Mouse (Mus musculus) gonadal fat pad, adult 2 months (tissue): ENCODE measurements around the gene Mtpn. TPM values are rescaled to one million over a fixed set of nuclear protein-coding genes. Genes with fewer than 3 reads are reported as not detected.

Experiments
- DNase-seq: peaks from one replicate; pipeline ENCODE4 v3.0.0-alpha.2; 2012; ENCODE audit warnings: low read depth
- polyA plus RNA-seq: library from polyadenylated mRNA; depleted of rRNA; stranded (reverse); fragments of >200 nt; gene quantifications from 2 replicates; pipeline ENCODE4 v1.2.3, GENCODE M21; 2012; rRNA removed

Gene Mtpn
- polyA plus RNA-seq, result 28.0 and 36.8 TPM in 2 replicates

DNA sequence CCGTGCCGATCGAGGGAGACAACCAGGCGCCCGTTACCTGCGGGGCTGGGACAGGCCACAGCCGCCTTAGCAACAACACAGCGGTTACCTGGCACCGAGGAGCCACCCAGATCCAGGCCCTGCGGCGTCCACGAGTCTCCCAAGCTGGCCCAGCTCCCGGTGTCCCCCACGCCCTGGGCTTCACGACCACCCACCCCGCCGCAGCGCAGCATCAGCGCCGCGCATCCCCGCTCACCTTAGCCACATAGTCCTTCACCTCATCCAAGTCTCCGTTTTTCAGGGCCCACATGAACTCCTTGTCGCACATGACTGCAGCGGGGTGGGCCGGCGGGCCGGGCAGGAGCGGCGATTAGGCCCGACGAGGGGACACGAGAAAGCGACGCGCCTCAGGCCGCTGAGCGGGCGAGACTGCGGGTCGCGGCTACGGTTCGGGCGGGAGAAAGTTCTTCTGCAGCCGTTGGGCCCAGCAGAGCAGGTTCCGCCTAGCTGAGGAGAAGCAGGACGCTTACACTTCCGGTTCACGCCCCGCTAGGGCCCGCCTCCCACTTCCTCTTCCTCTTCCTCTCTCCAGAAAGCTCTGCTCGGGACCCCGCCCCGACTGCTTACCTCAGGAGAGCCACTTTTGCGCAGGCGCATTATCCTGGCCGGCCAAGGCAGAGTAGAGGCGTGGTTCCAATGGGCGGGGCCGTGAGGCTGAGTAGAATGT is at the start of gene Mtpn:
Gene Mtpn, minus strand, starts transcription at position 585 of the 706 bp plus-strand sequence.
- peak; percentile 76 for DNase-seq

DNA sequence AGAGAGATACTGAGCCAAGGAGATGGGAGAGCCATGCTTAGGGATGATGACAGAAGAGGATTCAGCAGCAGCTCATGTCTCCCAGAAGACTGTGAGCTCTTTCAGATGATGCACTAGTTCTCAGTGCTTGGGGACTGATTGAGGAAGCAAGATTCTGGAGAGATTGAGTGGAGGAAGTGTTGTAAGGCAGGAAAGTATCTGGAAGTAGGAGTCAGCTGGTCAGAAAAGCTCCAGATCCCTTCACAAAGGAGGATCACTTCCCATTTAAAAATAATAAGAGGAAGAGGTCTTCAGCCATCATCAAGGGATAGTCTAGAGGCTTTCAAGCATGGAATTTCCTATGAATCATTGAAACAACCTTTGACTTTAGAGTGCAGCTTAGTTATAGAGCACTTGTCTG is 29.0 kb upstream of the Mtpn start:
- no peak for DNase-seq

DNA sequence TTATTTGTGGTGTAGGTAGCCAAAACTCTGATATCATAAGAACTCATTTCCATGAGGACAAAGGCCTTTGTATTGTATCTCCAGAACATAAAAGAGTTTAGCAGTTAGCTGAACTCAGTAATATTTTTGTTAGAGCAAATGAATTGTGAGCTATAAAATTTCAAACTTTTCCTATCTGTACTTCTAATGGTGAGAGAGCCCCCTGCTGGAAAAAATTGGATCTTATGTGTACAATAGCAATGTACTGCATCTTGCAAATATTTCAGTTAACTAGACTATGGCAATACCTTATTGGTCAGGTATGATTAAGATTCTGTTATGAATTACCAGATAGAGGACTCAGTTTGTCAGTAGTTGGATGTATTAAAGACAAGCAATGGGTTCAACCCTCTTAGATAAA is 28.1 kb upstream of the Mtpn start:
- no peak for DNase-seq

DNA sequence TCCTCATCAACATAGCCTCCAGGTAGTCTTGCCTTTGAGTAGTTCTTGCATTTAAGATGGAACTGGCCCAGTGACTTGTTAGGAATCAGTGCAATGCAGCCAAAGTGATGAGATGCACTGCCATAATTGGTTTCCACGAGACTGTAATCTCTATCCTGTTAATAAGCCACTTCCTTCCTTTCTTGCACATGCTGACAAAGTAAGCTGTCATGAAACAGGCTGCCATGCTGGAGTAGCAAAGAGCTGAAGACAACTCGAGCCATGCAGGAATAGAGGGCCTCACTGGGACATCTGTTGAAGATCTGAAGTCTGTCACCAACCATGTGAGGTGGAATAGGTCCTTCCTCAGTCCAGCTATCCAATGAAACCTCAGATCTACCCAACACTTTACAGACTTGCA is 20.3 kb upstream of the Mtpn start:
- no peak for DNase-seq

DNA sequence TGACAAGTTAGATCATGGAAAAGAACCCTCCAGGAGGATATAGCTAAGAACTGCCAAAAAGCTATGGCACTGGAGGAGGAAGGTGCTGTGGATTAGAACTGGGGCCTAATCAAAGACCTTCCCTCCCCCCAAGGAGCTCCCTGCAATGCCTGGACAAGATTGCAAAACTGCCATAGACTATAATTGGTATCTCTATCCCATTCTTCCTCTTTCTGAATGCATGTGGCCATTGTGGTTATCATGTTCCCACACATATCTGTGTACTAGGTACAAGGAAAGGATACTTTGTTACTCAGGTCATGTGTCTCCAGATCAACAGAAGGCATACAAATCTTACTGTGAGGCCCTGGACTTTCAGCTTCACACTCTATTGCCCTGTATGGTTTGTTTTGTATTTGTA is 4.7 kb upstream of the Mtpn start:
- DNase-seq, result no peak

DNA sequence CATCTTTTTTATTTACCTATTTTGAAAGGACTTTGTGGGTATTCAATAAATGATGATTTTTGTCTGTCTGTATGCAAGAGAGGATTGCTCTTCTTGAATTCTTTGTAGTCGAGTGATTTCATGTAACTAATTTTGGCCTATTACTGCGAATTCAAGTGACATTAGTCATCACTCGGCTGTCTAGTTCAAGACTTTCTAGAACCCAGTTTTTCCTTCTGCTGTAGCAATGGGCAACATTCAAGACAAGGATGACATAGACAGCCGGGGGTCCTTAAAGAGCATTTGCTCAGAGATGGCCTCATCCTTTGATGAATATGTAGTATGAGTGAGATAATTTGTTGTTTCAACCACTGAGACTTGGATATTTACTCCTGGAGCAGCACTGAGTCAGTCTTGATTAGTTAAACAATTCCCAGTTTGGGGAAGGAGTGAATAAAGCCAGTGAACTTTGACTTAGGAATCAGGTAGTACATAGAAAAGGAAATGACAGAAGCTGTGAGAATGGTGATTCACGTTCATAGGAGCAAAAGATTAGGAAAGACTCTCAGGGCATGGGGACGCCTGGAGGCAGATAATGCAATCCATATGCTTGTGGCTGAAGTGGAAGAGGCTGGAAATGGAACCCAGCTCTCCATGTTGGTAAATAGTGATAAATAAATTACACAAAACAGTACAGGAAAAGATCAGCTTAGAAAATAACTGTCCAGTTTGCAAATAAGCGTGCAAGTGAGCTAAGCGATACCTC is 3.1 kb upstream of the Mtpn start:
- DNase-seq, result no peak

DNA sequence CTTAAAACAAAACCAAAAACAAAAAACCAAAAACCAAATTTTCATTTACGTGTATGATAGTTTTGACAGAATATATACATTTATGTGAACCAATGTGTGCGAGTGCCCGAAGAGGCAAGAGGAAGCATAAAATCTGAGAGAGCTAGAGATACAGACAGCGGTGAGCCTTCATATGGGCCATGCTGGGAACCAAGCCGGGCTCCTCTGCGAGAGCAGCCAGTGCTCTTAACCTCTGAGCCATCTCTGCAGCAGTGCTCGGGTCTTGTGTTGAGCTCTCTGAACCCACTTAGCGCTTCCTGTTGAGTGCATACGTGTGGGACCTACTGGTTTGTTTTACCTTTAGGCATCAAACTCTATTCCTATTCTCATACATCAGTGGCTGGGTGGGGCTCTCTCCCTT is 689 bp upstream of the Mtpn start:
- DNase-seq, result no peak

DNA sequence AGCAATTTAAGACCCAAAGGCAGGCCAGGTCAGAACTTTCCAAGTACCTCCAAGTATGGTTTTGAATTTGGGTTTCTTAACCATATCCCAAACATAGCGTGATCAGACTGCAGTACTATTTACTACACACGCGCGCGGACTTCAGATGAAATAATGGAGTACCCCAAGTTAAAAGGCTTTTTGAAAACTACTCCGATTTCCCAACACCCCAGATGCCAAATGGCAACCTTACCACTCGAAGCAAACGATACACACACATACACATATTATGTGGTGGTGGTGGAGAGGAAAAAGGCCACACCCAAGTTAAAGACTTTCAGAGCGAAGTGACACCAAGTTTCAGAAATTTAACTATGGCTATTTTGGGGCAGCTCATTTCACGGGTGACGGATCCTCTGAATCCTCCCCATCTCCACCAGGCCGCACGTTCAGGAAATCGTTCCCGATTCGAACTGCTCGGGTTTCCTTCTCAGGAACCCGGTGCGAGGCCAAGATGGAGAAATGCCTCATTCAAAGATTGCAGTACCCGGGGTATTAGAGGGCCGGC is 858 bp downstream of the Mtpn start:
- DNase-seq, result no peak

DNA sequence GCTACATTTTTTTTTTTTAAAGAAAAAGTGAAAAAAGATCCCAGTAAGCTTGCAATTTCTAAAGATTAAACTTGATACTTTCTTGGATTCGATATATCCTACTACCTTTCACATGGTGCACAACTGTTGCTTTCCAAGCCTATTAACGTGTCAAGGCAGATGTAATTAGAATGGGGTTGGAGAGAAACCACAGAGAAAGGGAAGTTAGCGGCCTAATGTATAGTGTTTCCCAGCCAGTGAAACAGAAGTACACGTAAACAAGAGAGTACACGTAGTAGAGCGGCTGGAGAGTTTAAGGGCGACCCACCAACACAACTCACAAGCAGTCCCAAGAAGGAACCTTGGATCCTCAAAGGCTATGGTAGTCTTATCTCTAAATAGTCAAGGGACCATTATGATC is 3.7 kb downstream of the Mtpn start:
- no peak for DNase-seq

DNA sequence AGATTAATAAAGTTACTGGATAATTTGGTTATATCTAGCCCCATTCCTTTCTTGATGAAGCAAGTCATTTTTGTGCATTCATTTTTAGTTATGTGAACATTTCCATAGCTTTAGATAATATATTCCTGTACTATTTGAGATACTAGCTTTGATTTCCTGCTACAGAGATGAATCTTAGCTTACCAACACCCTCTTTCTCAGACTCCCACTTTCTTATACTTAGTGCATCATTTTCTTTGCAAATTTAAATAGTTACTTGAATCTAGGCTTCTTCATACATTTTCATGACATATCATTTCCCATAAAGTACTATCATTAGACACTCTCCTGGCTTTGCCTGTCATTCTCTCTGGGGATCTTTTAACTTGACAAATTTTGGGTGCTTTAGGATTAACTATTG is 26.3 kb downstream of the Mtpn start:
- DNase-seq, result no peak

DNA sequence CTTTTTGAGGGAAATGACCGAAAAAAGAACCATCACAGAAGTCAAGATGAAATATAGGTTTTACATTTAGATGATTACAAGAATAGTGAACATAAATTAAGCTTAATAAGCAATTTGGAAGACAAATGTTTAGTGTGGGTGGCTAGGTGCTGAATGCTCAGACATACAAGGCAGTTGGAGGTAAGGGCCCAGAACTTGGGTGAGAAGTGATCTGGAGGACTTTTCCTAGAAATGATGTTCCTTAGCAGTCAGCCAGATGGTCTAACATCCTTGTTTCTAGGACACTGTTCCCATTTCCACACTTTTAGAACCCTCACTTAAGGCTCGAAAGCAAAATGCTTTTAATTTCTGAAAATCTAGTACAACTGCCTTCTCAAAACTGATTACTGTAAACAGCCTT is 34.9 kb downstream of the Mtpn start:
- no peak for DNase-seq

DNA sequence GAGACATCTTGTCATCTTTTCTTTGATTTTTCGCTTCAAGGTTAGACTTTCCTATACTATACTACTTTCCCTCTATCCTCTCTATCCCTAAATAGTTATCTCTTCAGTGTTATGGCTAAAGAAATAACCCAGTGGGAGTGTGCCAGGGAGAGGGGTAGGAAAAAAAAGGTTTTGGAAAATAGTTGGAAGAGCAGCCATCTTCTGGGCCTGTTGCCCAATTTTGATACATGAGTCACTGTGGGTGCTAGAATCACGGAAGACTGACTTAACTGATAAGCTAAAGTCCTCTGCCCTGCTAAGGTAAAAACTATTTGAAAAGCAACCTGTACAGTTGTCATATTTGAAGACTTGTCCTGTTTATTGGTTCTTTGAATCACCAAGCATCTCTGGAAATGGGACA is 36.8 kb downstream of the Mtpn start:
- no peak for DNase-seq

DNA sequence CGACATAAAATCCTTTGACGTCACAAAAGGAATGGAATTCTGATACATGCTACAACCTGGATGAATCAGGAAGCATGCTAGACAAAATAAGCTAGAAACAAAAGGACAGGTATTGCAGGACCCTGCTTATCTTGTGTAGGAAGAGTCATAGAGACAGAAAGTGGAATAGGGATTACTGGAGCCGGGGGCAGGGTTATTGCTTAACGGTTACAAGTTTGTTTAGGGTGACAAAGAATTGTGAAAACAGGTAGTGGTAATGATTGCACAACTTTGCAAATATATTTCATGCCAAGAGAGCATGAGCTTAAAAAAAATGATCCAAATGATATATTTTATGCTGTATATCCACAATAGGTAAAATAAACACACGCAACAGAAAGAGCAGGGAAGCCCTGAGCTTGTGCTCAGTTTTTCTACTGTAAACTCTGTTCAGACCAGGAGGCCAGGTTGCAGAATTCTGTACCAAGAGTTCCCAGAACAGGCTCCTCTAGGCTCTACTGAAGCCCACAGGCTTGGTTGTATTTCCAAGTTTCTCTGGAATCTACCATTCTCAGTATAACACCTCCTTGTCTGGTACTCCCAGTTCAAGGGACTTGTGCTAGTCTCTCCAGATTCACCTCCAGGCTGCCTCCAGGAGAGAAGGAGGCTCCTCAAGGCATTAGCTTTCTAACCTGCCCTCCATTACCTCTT is 39.6 kb downstream of the Mtpn start:
- peak; percentile 64 for DNase-seq

DNA sequence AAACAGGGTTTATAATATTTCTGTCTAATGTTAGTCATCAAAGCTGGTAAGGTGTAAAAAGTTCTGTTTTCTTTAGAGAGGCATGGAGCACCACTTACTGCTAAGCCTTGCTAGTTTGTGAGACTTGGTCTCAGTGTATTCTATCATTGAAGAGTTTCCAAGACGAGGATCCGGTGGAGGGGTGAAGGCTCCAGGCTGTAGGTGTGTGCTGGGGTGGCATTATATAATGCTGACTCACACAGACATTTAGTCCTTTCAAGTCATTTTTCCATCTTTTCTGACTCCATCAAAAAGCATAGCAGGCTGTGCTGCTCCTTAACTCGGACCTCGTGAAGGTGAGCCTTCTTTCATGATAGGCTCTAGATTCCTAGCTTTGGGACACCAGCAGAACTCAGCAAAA is 42.3 kb downstream of the Mtpn start:
- no peak for DNase-seq

DNA sequence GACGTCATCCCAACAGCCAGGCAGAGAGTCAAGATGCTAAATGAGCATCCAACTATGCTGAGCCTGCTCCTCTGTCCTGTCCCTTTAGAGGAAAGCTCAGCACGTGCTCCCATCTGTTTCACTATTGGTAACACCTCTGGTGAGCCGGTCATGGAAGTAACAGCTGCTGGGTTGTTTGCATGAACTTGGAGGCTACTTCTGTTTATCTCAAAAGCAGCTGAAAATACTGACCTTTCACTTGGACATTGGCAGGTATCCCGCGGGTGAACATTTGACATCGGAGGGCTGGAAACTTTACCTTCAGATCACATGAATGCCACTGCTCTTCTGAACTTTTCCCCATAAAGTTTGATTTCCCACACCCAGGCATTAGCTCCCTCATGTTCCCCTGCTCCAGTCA is 45.8 kb downstream of the Mtpn start:
- DNase-seq, result no peak

DNA sequence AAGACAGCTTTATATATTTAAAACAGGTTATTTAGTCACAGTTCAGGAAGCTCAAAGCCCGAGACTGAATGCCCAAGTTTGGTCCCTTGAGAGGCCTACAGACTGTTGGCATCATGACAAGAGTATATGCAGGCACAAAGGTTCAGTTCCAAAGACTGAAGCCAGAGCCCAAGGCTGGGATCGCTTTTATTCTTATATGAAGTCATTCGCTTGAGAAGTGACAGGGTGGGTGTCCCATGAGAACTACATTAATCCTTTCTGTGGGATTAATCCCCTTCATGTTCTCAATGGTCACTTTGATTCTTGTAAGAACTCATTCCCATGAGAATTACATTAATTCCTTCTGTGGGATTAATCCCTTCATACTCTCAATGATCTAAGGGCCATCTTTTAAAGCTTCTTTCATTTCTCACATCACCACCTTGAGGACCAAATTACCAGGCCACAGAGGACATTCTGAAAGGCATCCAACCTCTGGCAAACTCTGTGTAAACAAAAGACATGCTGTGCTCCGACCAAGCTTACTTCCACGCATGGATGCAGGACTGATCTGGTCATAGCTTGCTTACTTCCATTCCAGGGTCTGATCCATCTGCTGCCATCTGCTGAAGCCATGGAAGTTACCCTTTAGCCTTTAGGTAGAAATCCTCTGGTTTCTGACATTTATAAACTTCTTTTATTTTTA is 59.9 kb downstream of the Mtpn start:
- no peak for DNase-seq

DNA sequence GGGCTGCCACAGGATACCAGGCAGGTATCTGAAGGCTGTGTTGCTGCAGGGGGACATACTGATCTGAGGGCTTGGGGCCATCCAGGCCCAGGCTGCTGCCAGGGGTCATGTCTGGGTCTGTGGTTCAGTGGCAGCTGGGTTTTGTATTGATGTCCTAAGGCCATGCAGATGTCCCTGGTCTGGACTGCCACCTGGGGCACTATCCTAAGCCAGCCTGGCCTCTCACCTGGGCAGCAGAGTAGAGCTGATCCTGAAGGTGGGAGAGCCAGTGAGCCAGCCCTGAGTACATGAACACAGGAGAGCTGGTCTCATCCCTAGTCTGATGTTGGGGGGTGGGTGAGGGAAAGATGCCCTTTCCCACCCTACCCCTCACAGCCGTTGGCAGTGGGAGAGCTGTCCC is 62.9 kb downstream of the Mtpn start:
- no peak for DNase-seq

DNA sequence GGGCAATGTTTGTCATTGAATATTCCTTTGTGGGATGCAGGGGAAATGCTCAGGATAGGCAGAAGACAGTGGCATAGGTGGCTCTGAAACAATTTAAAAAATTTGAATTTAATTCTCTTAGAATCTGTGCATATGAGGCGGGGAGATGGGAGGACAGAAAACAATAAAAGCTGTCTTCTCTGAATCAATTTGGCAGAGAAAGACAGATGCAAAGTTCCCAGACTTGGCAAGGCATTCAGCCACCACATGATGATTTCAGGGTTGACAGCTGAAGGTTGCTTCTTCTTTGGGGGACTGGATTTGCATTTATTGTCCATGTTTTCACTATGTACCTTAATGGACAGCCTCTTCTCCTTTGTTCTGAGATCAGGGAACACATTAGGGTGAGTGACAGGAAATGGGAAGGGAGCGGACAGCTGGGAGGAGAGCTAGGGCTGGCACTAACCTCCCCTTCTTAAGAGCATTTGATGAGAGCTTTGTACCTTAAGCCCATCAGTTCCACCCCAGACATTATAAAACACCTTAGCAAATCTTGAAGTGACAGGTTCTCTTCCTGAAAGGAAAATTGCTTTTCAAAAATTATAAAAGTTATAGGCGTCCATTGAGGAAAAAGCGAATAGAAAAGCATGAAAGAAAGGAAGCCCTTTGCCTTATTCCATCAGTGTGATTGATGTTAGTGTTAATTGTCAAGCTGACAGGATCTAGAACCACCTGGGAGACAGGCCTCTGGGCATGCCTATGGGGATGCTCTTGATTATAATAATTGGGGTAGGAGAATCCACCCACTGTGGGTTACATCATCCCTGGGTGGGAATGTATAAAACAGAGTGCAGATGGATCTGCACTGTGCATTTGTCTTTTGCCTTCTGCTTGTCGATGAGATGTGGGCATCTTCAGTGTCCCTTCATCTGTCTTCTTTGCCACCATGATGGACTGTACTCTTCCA is 76.0 kb downstream of the Mtpn start:
- DNase-seq, result no peak

DNA sequence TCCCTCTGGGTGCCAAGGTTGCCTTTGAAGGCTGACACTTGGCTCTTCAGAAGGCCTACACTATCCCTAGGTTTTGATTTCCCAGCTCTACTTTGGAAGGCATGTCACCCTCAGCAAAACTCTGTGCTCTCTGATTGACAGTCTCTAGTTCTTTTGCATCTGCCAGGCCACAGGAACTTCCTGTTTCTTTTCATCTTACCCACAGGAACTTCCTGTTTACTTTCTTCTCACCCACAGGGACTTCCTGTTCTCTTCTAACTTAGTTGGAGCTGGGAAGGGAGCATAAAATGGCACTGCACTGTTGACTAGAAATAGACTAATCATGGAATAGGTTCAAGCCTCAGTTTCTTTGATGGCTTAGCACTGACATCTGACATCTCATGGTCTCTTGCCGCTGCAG is 77.2 kb downstream of the Mtpn start:
- no peak for DNase-seq
